Mouse (Mus musculus) embryonic facial prominence, embryonic 14.5 days (tissue): ENCODE measurements around the gene Nutf2-ps1. TPM values are rescaled to one million over a fixed set of nuclear protein-coding genes. Genes with fewer than 3 reads are reported as not detected.
A peak's percentile ranks its signal among the peaks of the same experiment; 100 is the strongest.
"Not testable (repeated sequence)": the region's sequence is repeated elsewhere in the genome, so short reads cannot be mapped to it uniquely, and the experiment has no call there.

ENCODE experiments used
- ATAC-seq: fragments of 200-750 bp; cut with Nextera tagmentation; 2 replicates; pipeline ENCODE4 v1.8.0; 2017; ENCODE audit warnings: low read depth, moderate number of reproducible peaks, moderate TSS enrichment
- DNase-seq: peaks from one replicate; pipeline ENCODE4 v3.0.0-alpha.2; 2015; ENCODE audit warnings: low spot score
- H3K27ac ChIP-seq: fragments of 300-500 bp; sonication (generic); replicated peaks from 2 replicates; pipeline ENCODE4 v1.5.1; 2014; ENCODE audit warnings: low read depth, mild to moderate bottlenecking, low read length, moderate library complexity
- H3K27me3 ChIP-seq: fragments of 300-500 bp; sonication (generic); replicated peaks from 2 replicates; pipeline ENCODE4 v1.6.1; 2014; ENCODE audit warnings: low read length; ENCODE audit not compliant: control insufficient read depth, insufficient read depth
- H3K36me3 ChIP-seq: fragments of 300-500 bp; sonication (generic); 2 replicates; pipeline ENCODE4 v1.6.1; 2014; ENCODE audit warnings: low read length, mixed read lengths; ENCODE audit not compliant: control insufficient read depth, insufficient read depth
- H3K4me1 ChIP-seq: fragments of 300-500 bp; sonication (generic); 2 replicates; pipeline ENCODE4 v1.6.1; 2014; ENCODE audit warnings: antibody characterized with exemption, low read length; ENCODE audit not compliant: control insufficient read depth, insufficient read depth
- H3K4me2 ChIP-seq: fragments of 300-500 bp; sonication (generic); 2 replicates; pipeline ENCODE4 v1.6.1; 2014; ENCODE audit warnings: low read depth, mild to moderate bottlenecking, low read length, moderate library complexity, mixed read lengths
- H3K4me3 ChIP-seq: fragments of 300-500 bp; sonication (generic); 2 replicates; pipeline ENCODE4 v1.5.1; 2014; ENCODE audit warnings: low read depth, mild to moderate bottlenecking, low read length
- H3K9ac ChIP-seq: fragments of 300-500 bp; sonication (generic); 2 replicates; pipeline ENCODE4 v1.6.1; 2014; ENCODE audit warnings: low read depth, mild to moderate bottlenecking, low read length, moderate library complexity, mixed read lengths
- H3K9me3 ChIP-seq: fragments of 300-500 bp; sonication (generic); 2 replicates; pipeline ENCODE4 v1.6.1; 2016; ENCODE audit warnings: low read length; ENCODE audit not compliant: control insufficient read depth
- WGBS: fragments of 180-500 bp; shearing (Covaris S2); extraction: QIAGEN DNeasy Blood & Tissue Kit; methylation state at CpG from one replicate; pipeline ENCODE4 v1.1.7; 2014; 5-methylcytosine and 5-hydroxymethylcytosine counted together
- polyA plus RNA-seq: library from polyadenylated mRNA; unstranded; fragments of >200 nt; fragmentation: Nextera tagmentation; extraction: Ambion mirVana; gene quantifications from 2 replicates; pipeline ENCODE4 v1.2.1, GENCODE M21; 2014

Gene Nutf2-ps1
- 269 and 273 TPM in 2 replicates for polyA plus RNA-seq

DNA sequence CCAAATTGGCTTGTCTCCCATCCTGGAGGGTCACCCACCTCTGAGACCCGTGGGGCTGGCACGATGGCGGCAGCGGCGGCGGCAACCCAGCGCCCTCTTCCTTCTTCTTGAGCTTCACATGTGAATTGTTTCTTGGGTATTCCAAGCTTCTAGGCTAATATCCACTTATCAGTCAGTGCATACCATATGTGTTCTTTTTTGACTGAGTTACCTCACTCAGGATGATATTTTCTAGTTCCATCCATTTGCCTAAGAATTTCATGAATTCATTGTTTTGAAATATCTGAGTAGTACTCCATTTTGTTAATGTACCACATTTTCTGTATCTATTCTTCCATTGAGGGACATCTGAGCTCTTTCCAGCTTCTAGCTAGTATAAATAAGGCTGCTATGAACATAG is at the start of gene Nutf2-ps1:
Gene Nutf2-ps1, minus strand, starts transcription at position 101 of the 400 bp plus-strand sequence.
- H3K4me1 ChIP-seq, H3K36me3 ChIP-seq, H3K4me3 ChIP-seq, H3K9ac ChIP-seq, ATAC-seq, H3K27ac ChIP-seq, DNase-seq, H3K4me2 ChIP-seq, H3K27me3 ChIP-seq: not testable (repeated sequence)
- peaks cover 15% of the 10 kb centered on the region for H3K9me3 ChIP-seq
- 97% methylated on average over 7 of the region's 7 CpGs for WGBS

GRCm38 (mm10) chr19:53638041-53638440 is 49.2 kb upstream of the Nutf2-ps1 start:
- Histone ChIP-seq H3K9ac (no peak overlapping the region), H3K4me2 (no peak overlapping the region), H3K4me1 (no peaks in the 10 kb centered on the region), H3K27ac (no peak overlapping the region), H3K36me3 (peaks cover 80% of the 10 kb centered on the region), H3K9me3 (no peaks in the 10 kb centered on the region), H3K27me3 (no peaks in the 10 kb centered on the region), H3K4me3 (no peak overlapping the region)
- ATAC-seq (no peak), DNase-seq (no peak)
- 90% methylated on average over 2 of the region's 2 CpGs for WGBS

GRCm38 (mm10) chr19:53621681-53622080 is 32.8 kb upstream of the Nutf2-ps1 start:
- H3K4me3 ChIP-seq: no peak overlapping the region
- H3K4me2 ChIP-seq: no peak overlapping the region
- H3K4me1 ChIP-seq: no peaks in the 10 kb centered on the region
- DNase-seq (no peak), ATAC-seq (no peak)
- H3K27me3 ChIP-seq: no peaks in the 10 kb centered on the region
- no peak overlapping the region for H3K27ac ChIP-seq
- H3K36me3 ChIP-seq: peaks cover 87% of the 10 kb centered on the region
- 93% methylated on average over 13 of the region's 13 CpGs for WGBS
- H3K9ac ChIP-seq: no peak overlapping the region
- H3K9me3 ChIP-seq: no peaks in the 10 kb centered on the region

DNA sequence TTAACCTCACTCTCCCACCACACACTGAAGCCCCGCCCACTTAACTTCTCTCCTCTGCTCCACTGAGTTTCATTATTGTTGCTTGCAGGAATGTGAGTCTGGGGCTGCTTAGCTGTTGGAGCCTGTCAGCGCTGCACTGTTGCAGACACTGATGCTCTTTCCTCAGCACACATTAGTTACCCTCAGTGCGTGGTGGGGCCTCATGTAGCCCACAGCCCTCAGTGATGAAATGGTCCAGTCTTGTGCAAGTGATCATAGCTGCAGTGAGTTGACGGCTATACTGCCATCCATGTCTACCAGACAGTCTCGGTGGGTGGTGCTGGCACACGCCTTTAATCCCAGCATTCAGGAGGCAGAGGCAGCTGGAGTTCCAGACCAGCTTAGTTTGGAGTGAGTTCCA is 20.1 kb upstream of the Nutf2-ps1 start:
- no peak overlapping the region for H3K9ac ChIP-seq

GRCm38 (mm10) chr19:53601363-53601655 is 12.4 kb upstream of the Nutf2-ps1 start:
- H3K27ac ChIP-seq: no peak overlapping the region
- peak overlapping the region; percentile 83 for H3K4me2 ChIP-seq
- peaks cover 9% of the 10 kb centered on the region for H3K4me1 ChIP-seq
- H3K9ac ChIP-seq: peak overlapping the region; percentile 97
- H3K27me3 ChIP-seq: no peaks in the 10 kb centered on the region
- DNase-seq (no peak), ATAC-seq (no peak)
- H3K4me3 ChIP-seq: peak overlapping the region; percentile 99
- WGBS: 9% methylated on average over 11 of the region's 11 CpGs
- H3K9me3 ChIP-seq: no peaks in the 10 kb centered on the region
- peaks cover 17% of the 10 kb centered on the region for H3K36me3 ChIP-seq

More for the DNA sequence above, 20.1 kb upstream of the Nutf2-ps1 start:
- DNase-seq (peak; percentile 29), ATAC-seq (peak; percentile 57; the same call in 1 of the 2 replicates)
- Histone ChIP-seq H3K4me2 (no peak overlapping the region), H3K36me3 (peaks cover 40% of the 10 kb centered on the region), H3K9me3 (no peaks in the 10 kb centered on the region), H3K4me1 (no peaks in the 10 kb centered on the region), H3K27me3 (no peaks in the 10 kb centered on the region), H3K4me3 (no peak overlapping the region), H3K27ac (no peak overlapping the region)
- 63% methylated on average over 6 of the region's 6 CpGs for WGBS

DNA sequence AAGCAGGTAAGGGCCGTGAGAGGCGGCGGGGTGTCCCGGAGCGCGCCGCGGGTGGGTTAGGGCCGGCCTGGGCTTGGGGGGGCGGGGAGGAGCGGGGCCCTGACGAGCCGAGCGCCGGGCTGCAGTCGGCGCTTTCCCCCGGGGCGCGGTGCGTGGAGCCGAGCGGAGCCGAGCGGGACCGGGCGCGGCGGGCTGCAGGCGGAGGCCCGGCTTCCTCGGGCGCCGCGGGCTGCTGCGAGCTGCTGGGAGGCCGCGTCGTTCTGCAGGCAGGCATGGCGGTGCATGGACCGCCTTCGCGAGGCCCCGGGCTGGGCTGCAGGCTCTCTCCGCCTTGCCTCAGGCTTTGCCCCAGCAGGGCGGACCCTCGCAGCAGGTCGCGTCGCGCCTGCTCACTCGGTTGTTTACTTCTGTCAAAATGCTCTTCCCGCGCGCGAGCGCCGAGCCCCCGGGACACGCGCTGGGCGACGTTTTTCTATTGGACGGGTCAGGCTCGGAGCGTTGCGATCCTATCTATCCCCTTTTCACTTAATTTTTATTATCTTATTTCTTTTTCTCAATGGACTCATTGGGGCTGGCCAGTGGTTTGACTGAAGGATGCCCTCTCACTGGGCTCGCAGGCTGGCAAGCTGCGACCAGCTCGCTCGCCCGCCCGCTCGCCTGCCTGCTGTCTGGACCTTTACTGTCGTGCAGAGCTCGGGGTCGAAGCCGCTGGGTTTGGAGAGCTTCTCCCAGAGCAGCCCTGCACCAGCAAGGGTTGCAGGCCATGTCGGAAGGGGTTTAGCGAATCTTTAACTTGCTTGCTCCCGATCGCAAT is 11.9 kb upstream of the Nutf2-ps1 start:
- H3K27me3 ChIP-seq: no peaks in the 10 kb centered on the region
- peak; percentile 75 for ATAC-seq
- peak; percentile 74 for DNase-seq
- peaks cover 11% of the 10 kb centered on the region for H3K36me3 ChIP-seq
- H3K4me2 ChIP-seq: peak overlapping the region; percentile 83
- H3K9ac ChIP-seq: peak overlapping the region; percentile 97
- peak overlapping the region; percentile 99 for H3K4me3 ChIP-seq
- H3K27ac ChIP-seq: peak overlapping the region; percentile 97
- H3K9me3 ChIP-seq: no peaks in the 10 kb centered on the region
- WGBS: 0% methylated on average over 41 of the region's 82 CpGs
- peaks cover 9% of the 10 kb centered on the region for H3K4me1 ChIP-seq

- peaks cover 8% of the 10 kb centered on the region for H3K36me3 ChIP-seq
- peak; percentile 96 for ATAC-seq
- H3K9ac ChIP-seq: peak within 1 kb of the TSS; percentile 97
- peak within 1 kb of the TSS; percentile 99 for H3K4me3 ChIP-seq
- H3K9me3 ChIP-seq: no peaks in the 10 kb centered on the region
- peak; percentile 99 for DNase-seq
- no peaks in the 10 kb centered on the region for H3K27me3 ChIP-seq
- peaks cover 9% of the 10 kb centered on the region for H3K4me1 ChIP-seq
- H3K4me2 ChIP-seq: peak within 1 kb of the TSS; percentile 83
- under 1% methylated on average over 58 of the region's 70 CpGs for WGBS
- peak within 1 kb of the TSS; percentile 97 for H3K27ac ChIP-seq
These were observed 11.1 kb upstream of the Nutf2-ps1 start, which contains the start of gene Smc3 for GRCm38 (mm10) chr19:53599757-53600539. TSS of gene Smc3 (plus strand) at chr19:53600398.

DNA sequence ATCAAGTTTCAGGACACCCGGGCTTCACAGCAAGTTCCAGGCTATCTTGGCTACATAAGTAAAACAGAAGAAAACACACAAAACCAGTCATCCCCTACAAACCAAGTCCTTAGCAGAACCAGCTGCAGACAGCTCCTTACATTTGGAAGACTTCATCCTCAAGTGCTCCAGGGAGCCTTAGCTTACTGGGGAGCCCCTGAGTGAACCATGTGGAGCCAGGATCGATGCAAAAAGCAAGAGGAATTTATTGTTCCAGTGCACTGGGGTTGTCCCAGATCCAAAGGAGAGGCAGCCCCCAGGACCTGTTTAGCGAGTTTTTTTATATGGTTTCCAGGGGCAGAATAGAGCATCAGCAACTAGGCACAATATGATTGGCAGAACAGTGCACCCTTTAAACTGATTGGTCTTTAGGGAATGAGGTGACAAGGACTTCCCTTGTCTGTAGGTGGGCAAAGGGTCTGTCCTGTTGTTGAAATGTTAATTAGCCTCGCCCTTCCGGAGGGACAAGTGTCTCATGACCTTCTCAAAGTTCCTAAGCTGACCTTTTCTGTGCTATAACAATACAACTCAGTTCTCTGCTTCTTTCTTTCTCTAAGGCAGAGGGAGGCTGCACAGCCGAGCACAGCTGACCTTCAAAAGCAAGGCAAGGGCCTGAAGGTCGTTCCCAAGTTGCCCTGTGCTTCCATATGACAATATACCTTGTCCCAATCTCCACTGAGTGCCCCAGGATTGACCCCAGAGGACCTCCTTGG is 8.0 kb upstream of the Nutf2-ps1 start:
- no peaks in the 10 kb centered on the region for H3K27me3 ChIP-seq
- no peak overlapping the region for H3K4me2 ChIP-seq
- DNase-seq (no peak), ATAC-seq (no peak)
- no peaks in the 10 kb centered on the region for H3K9me3 ChIP-seq
- H3K4me3 ChIP-seq: no peak overlapping the region
- H3K9ac ChIP-seq: no peak overlapping the region
- no peaks in the 10 kb centered on the region for H3K36me3 ChIP-seq
- H3K27ac ChIP-seq: no peak overlapping the region
- H3K4me1 ChIP-seq: peaks cover 4% of the 10 kb centered on the region
- 58% methylated on average over 7 of the region's 7 CpGs for WGBS
